Mouse (Mus musculus) v-Abl transformed pro-B cells (cell line): ENCODE measurements at regions not wholly inside any gene's neighbourhood (a gene's known extent, or its start where the extent isn't known, plus 50 kb on each side); places are given as distances from the start of the nearest gene placed in this dataset.

Experiments
- in situ Hi-C, 2 experiments: fragments of 400-800 bp; cut with MboI; formaldehyde crosslinking; loops; one replicate each; pipeline ENCODE4 v1.15.1; 2025; ENCODE audit not compliant: unreplicated experiment in 2 of 2

- in situ Hi-C loops: no loop called here
These were observed 427.2 kb upstream of the Sall1 start for GRCm38 (mm10) chr8:89471116-89471515.

- in situ Hi-C loops: no loop called here
These were observed 424.8 kb upstream of the Sall1 start for GRCm38 (mm10) chr8:89468782-89469220.

GRCm38 (mm10) chr8:89465211-89465753, 421.3 kb upstream of the Sall1 start:
- in situ Hi-C loops: no loop called here

- in situ Hi-C loops: no loop called here
These were observed 412.6 kb upstream of the Sall1 start for GRCm38 (mm10) chr8:89456517-89456916.

- in situ Hi-C loops: no loop called here
These were observed 411.8 kb upstream of the Sall1 start for GRCm38 (mm10) chr8:89455731-89456130.

GRCm38 (mm10) chr8:89454197-89454596, 410.2 kb upstream of the Sall1 start:
- in situ Hi-C loops: no loop called here

GRCm38 (mm10) chr8:89453724-89454123, 409.8 kb upstream of the Sall1 start:
- in situ Hi-C loops: no loop called here

GRCm38 (mm10) chr8:89444466-89444865, 400.5 kb upstream of the Sall1 start:
- in situ Hi-C loops: no loop called here

GRCm38 (mm10) chr8:89439304-89439703, 395.3 kb upstream of the Sall1 start:
- in situ Hi-C loops: no loop called here

- in situ Hi-C loops: no loop called here
These were observed 383.0 kb upstream of the Sall1 start for GRCm38 (mm10) chr8:89426969-89427368.

- in situ Hi-C loops: no loop called here
These were observed 371.3 kb upstream of the Sall1 start for GRCm38 (mm10) chr8:89415287-89415686.

GRCm38 (mm10) chr8:89412500-89412899, 368.5 kb upstream of the Sall1 start:
- in situ Hi-C loops: no loop called here

- in situ Hi-C loops: no loop called here
These were observed 368.1 kb upstream of the Sall1 start for GRCm38 (mm10) chr8:89412046-89412445.

GRCm38 (mm10) chr8:89406688-89407087, 362.7 kb upstream of the Sall1 start:
- in situ Hi-C loops: no loop called here

- in situ Hi-C loops: no loop called here
These were observed 360.3 kb upstream of the Sall1 start for GRCm38 (mm10) chr8:89404287-89404686.

- in situ Hi-C loops: no loop called here
These were observed 352.7 kb upstream of the Sall1 start for GRCm38 (mm10) chr8:89396673-89397072.

- in situ Hi-C loops: no loop called here
These were observed 348.8 kb upstream of the Sall1 start for GRCm38 (mm10) chr8:89392749-89393148.

GRCm38 (mm10) chr8:89388761-89389160, 344.8 kb upstream of the Sall1 start:
- in situ Hi-C loops: no loop called here

GRCm38 (mm10) chr8:89387295-89387694, 343.3 kb upstream of the Sall1 start:
- in situ Hi-C loops: no loop called here

- in situ Hi-C loops: no loop called here
These were observed 341.1 kb upstream of the Sall1 start for GRCm38 (mm10) chr8:89385028-89385427.

GRCm38 (mm10) chr8:89383781-89384180, 339.8 kb upstream of the Sall1 start:
- in situ Hi-C loops: no loop called here

- in situ Hi-C loops: no loop called here
These were observed 338.8 kb upstream of the Sall1 start for GRCm38 (mm10) chr8:89382538-89383380.
